8 mouse cellular contexts compared by ENCODE assay signal in genomic region chr8:70841147-70842072, GRCm38 (mm10). TPM values are rescaled to one million over a fixed set of nuclear protein-coding genes. Genes with fewer than 3 reads are reported as not detected.
A peak's percentile ranks its signal among the peaks of the same experiment; 100 is the strongest.
DNase-seq lines count a peak whose midpoint lies in the region; ATAC-seq and TF ChIP-seq lines count a peak whose summit lies in the region.

No protein-coding gene starts in this region.

- no peak overlapping the region for H3K27ac ChIP-seq in forebrain, embryonic 12.5 days
- no peak overlapping the region for H3K27ac ChIP-seq in forebrain, embryonic 16.5 days (ENCODE audit: low read length)
- peak overlapping the region; percentile 50 for H3K27ac ChIP-seq in heart, embryonic 10.5 days
- H3K27ac ChIP-seq in kidney, embryonic 16.5 days (ENCODE audit: low read length): peak overlapping the region; percentile 88
- H3K27ac ChIP-seq in liver, adult 2 months (replicated peaks; ENCODE audit: insufficient read depth, low read depth, low read length): 0 out of 2 replicates have a peak overlapping the region, but pooled peaks have one; percentile 3

- peak; percentile 81 for DNase-seq in embryo, embryonic 11.5 days (ENCODE audit: low read depth, low spot score)
- DNase-seq in heart, embryonic 10.5 days (ENCODE audit: low spot score): peak; percentile 94
- peak; percentile 62 for DNase-seq in liver, adult 2 months (ENCODE audit: extremely low read depth, low read depth, low spot score)
- DNase-seq in spleen, postnatal 4 days (ENCODE audit: low spot score in 2 of 2): peak; percentile 95 to 99

- H3K9ac ChIP-seq in forebrain, embryonic 12.5 days: no peak overlapping the region
- H3K9ac ChIP-seq in forebrain, embryonic 16.5 days (replicated peaks; ENCODE audit: low read depth, low read length): no peak overlapping the region
- H3K9ac ChIP-seq in kidney, embryonic 16.5 days (replicated peaks; ENCODE audit: low read length): peak overlapping the region; percentile 28
- no peak overlapping the region for H3K9ac ChIP-seq in liver, adult 2 months (ENCODE audit: low read depth, low read length)

- H3K4me3 ChIP-seq in forebrain, embryonic 12.5 days (replicated peaks): no peak overlapping the region
- no peak overlapping the region for H3K4me3 ChIP-seq in forebrain, embryonic 16.5 days (replicated peaks; ENCODE audit: low read length)
- H3K4me3 ChIP-seq in heart, embryonic 10.5 days: peak overlapping the region; percentile 35; the same call in 1 of the 2 replicates
- 0 out of 2 replicates have a peak overlapping the region, but pooled peaks have one; percentile 6 for H3K4me3 ChIP-seq in kidney, embryonic 16.5 days (ENCODE audit: low read length)
- H3K4me3 ChIP-seq in liver, adult 2 months (ENCODE audit: insufficient read depth, low read depth, low read length): no peak overlapping the region

- TF ChIP-seq CTCF in liver, adult 2 months (IDR thresholded peaks at IDR 0.05; ENCODE audit: low read depth, low read length): peak; percentile 95

- no peaks in the 10 kb centered on the region for H3K79me2 ChIP-seq in liver, adult 2 months (ENCODE audit: control insufficient read depth, insufficient read depth, low read length)

- H3K36me3 ChIP-seq in forebrain, embryonic 12.5 days (replicated peaks): no peaks in the 10 kb centered on the region
- H3K36me3 ChIP-seq in forebrain, embryonic 16.5 days (ENCODE audit: control insufficient read depth, insufficient read depth): no peaks in the 10 kb centered on the region
- no peaks in the 10 kb centered on the region for H3K36me3 ChIP-seq in heart, embryonic 10.5 days
- H3K36me3 ChIP-seq in kidney, embryonic 16.5 days (ENCODE audit: insufficient read depth, low read length): 0 out of 2 replicates have a peak, but pooled peaks cover 3% of the 10 kb centered on the region
- H3K36me3 ChIP-seq in liver, adult 2 months (ENCODE audit: control insufficient read depth, insufficient read depth, low read length): no peaks in the 10 kb centered on the region

- TF ChIP-seq POLR2A in liver, adult 2 months (IDR thresholded peaks at IDR 0.05; ENCODE audit: extremely low read depth, insufficient read depth, low read length): no peak

- H3K9me3 ChIP-seq in forebrain, embryonic 12.5 days: no peaks in the 10 kb centered on the region
- no peaks in the 10 kb centered on the region for H3K9me3 ChIP-seq in forebrain, embryonic 16.5 days (ENCODE audit: control insufficient read depth, low read length)
- H3K9me3 ChIP-seq in heart, embryonic 10.5 days: no peaks in the 10 kb centered on the region
- H3K9me3 ChIP-seq in kidney, embryonic 16.5 days (ENCODE audit: low read length): no peaks in the 10 kb centered on the region

- H3K27me3 ChIP-seq in forebrain, embryonic 12.5 days: no peaks in the 10 kb centered on the region
- no peaks in the 10 kb centered on the region for H3K27me3 ChIP-seq in forebrain, embryonic 16.5 days (replicated peaks; ENCODE audit: control insufficient read depth, insufficient read depth, low read length)
- peaks cover 48% of the 10 kb centered on the region for H3K27me3 ChIP-seq in heart, embryonic 10.5 days (ENCODE audit: insufficient read depth, poor library complexity, severe bottlenecking)
- H3K27me3 ChIP-seq in kidney, embryonic 16.5 days (ENCODE audit: insufficient read depth, low read length): no peaks in the 10 kb centered on the region
- no peaks in the 10 kb centered on the region for H3K27me3 ChIP-seq in liver, adult 2 months (ENCODE audit: control insufficient read depth, insufficient read depth, low read length)

- H3K4me2 ChIP-seq in forebrain, embryonic 12.5 days: no peak overlapping the region; the same call in 1 of the 2 replicates
- H3K4me2 ChIP-seq in forebrain, embryonic 16.5 days (ENCODE audit: low read length): no peak overlapping the region
- H3K4me2 ChIP-seq in kidney, embryonic 16.5 days (replicated peaks; ENCODE audit: low read depth, low read length): peak overlapping the region; percentile 17; the same call in 1 of the 2 replicates

- H3K4me1 ChIP-seq in forebrain, embryonic 12.5 days: peaks cover 18% of the 10 kb centered on the region
- H3K4me1 ChIP-seq in forebrain, embryonic 16.5 days (replicated peaks; ENCODE audit: control insufficient read depth, insufficient read depth, low read length): peaks cover 11% of the 10 kb centered on the region
- H3K4me1 ChIP-seq in heart, embryonic 10.5 days: peaks cover 35% of the 10 kb centered on the region
- peaks cover 23% of the 10 kb centered on the region for H3K4me1 ChIP-seq in kidney, embryonic 16.5 days (ENCODE audit: insufficient read depth, low read length)
- peaks cover 8% of the 10 kb centered on the region for H3K4me1 ChIP-seq in liver, adult 2 months (ENCODE audit: control insufficient read depth, insufficient read depth, low read length)

- 0 out of 2 replicates have a peak, but pooled peaks have one; percentile 2 for ATAC-seq in forebrain, embryonic 12.5 days (ENCODE audit: low FRiP score)
- no peak for ATAC-seq in forebrain, embryonic 16.5 days
- ATAC-seq in kidney, embryonic 16.5 days (ENCODE audit: low FRiP score, low TSS enrichment): peak; percentile 8
- peak; percentile 23; the same call in 1 of the 2 replicates for ATAC-seq in monocyte, adult 5-6 weeks (replicated peaks; ENCODE audit: insufficient number of reproducible peaks, low FRiP score, low TSS enrichment, poor library complexity, severe bottlenecking)

- 46% methylated on average over 22 of the region's 22 CpGs for WGBS in forebrain, embryonic 12.5 days
- WGBS in forebrain, embryonic 16.5 days: 39% methylated on average over 22 of the region's 22 CpGs
- 32% methylated on average over 22 of the region's 22 CpGs for WGBS in heart, embryonic 10.5 days
- WGBS in kidney, embryonic 16.5 days: 34% methylated on average over 22 of the region's 22 CpGs
- WGBS in liver, adult 2 months: 38% methylated on average over 22 of the region's 22 CpGs

RNA-seq across cellular contexts. Expression of gene Arrdc2, which starts 1.9 kb away (rescaled TPM):
- polyA plus RNA-seq in forebrain, embryonic 12.5 days (2016; fragmentation: Nextera tagmentation; extraction: Ambion mirVana): 5.6 and 8.2 TPM in 2 replicates
- polyA plus RNA-seq in forebrain, embryonic 16.5 days (2015; fragmentation: Nextera tagmentation; extraction: Ambion mirVana): 7.4 and 8.3 TPM in 2 replicates
- 3.7 and 3.8 TPM in 2 replicates for polyA plus RNA-seq in heart, embryonic 10.5 days (2016; fragmentation: Nextera tagmentation; extraction: Ambion mirVana)
- 6.7 and 7.0 TPM in 2 replicates for polyA plus RNA-seq in kidney, embryonic 16.5 days (2015; fragmentation: Nextera tagmentation; extraction: Ambion mirVana)
- 15.6 and 33.8 TPM in 2 replicates for total RNA-seq in liver, adult 2 months (2014; rRNA removed)
- polyA plus RNA-seq in liver, adult 2 months (2012; rRNA removed): 25.7 and 29.5 TPM in 2 replicates
- 24.6 to 27.9 TPM (median 26.7 TPM) in 3 replicates for total RNA-seq in monocyte, adult 5-6 weeks (2017)

RNA-seq across cellular contexts. Expression of gene Kcnn1, which starts 21.6 kb away (rescaled TPM):
- 14.4 and 16.3 TPM in 2 replicates for polyA plus RNA-seq in forebrain, embryonic 12.5 days (2016; fragmentation: Nextera tagmentation; extraction: Ambion mirVana)
- polyA plus RNA-seq in forebrain, embryonic 16.5 days (2015; fragmentation: Nextera tagmentation; extraction: Ambion mirVana): 11.2 and 13.4 TPM in 2 replicates
- polyA plus RNA-seq in heart, embryonic 10.5 days (2016; fragmentation: Nextera tagmentation; extraction: Ambion mirVana): 1.1 and 1.6 TPM in 2 replicates
- polyA plus RNA-seq in kidney, embryonic 16.5 days (2015; fragmentation: Nextera tagmentation; extraction: Ambion mirVana): 2.9 and 4.9 TPM in 2 replicates
- total RNA-seq in liver, adult 2 months (2014; rRNA removed): 6.2 and 6.4 TPM in 2 replicates
- 8.4 and 10.6 TPM in 2 replicates for polyA plus RNA-seq in liver, adult 2 months (2012; rRNA removed)
- total RNA-seq in monocyte, adult 5-6 weeks (2017): not detected in 3 replicates

RNA-seq across cellular contexts. Expression of gene Ccdc124, which starts 32.3 kb away (rescaled TPM):
- polyA plus RNA-seq in forebrain, embryonic 12.5 days (2016; fragmentation: Nextera tagmentation; extraction: Ambion mirVana): 154 and 159 TPM in 2 replicates
- 152 and 167 TPM in 2 replicates for polyA plus RNA-seq in forebrain, embryonic 16.5 days (2015; fragmentation: Nextera tagmentation; extraction: Ambion mirVana)
- polyA plus RNA-seq in heart, embryonic 10.5 days (2016; fragmentation: Nextera tagmentation; extraction: Ambion mirVana): 120 and 143 TPM in 2 replicates
- polyA plus RNA-seq in kidney, embryonic 16.5 days (2015; fragmentation: Nextera tagmentation; extraction: Ambion mirVana): 114 and 119 TPM in 2 replicates
- total RNA-seq in liver, adult 2 months (2014; rRNA removed): 17.2 and 22.1 TPM in 2 replicates
- polyA plus RNA-seq in liver, adult 2 months (2012; rRNA removed): 34.0 and 34.4 TPM in 2 replicates
- 32.1 to 34.0 TPM (median 32.6 TPM) in 3 replicates for total RNA-seq in monocyte, adult 5-6 weeks (2017)

RNA-seq across cellular contexts. Expression of gene Il12rb1, which starts 33.2 kb away (rescaled TPM):
- polyA plus RNA-seq in forebrain, embryonic 12.5 days (2016; fragmentation: Nextera tagmentation; extraction: Ambion mirVana): not detected in 2 replicates
- 0.08 and 0.09 TPM in 2 replicates for polyA plus RNA-seq in forebrain, embryonic 16.5 days (2015; fragmentation: Nextera tagmentation; extraction: Ambion mirVana)
- 0.12 TPM in 1 of 2 replicates, not detected in the other for polyA plus RNA-seq in heart, embryonic 10.5 days (2016; fragmentation: Nextera tagmentation; extraction: Ambion mirVana)
- polyA plus RNA-seq in kidney, embryonic 16.5 days (2015; fragmentation: Nextera tagmentation; extraction: Ambion mirVana): 0.05 and 0.12 TPM in 2 replicates
- 0.37 and 0.40 TPM in 2 replicates for total RNA-seq in liver, adult 2 months (2014; rRNA removed)
- 0.34 and 0.60 TPM in 2 replicates for polyA plus RNA-seq in liver, adult 2 months (2012; rRNA removed)
- 2.7 to 11.0 TPM (median 7.9 TPM) in 3 replicates for total RNA-seq in monocyte, adult 5-6 weeks (2017)

RNA-seq across cellular contexts. Expression of gene Mast3, which starts 36.6 kb away (rescaled TPM):
- 14.5 and 16.8 TPM in 2 replicates for polyA plus RNA-seq in forebrain, embryonic 12.5 days (2016; fragmentation: Nextera tagmentation; extraction: Ambion mirVana)
- 22.5 and 30.8 TPM in 2 replicates for polyA plus RNA-seq in forebrain, embryonic 16.5 days (2015; fragmentation: Nextera tagmentation; extraction: Ambion mirVana)
- polyA plus RNA-seq in heart, embryonic 10.5 days (2016; fragmentation: Nextera tagmentation; extraction: Ambion mirVana): 7.9 and 9.3 TPM in 2 replicates
- polyA plus RNA-seq in kidney, embryonic 16.5 days (2015; fragmentation: Nextera tagmentation; extraction: Ambion mirVana): 16.2 and 16.3 TPM in 2 replicates
- 14.8 and 16.7 TPM in 2 replicates for total RNA-seq in liver, adult 2 months (2014; rRNA removed)
- polyA plus RNA-seq in liver, adult 2 months (2012; rRNA removed): 21.2 and 29.0 TPM in 2 replicates
- total RNA-seq in monocyte, adult 5-6 weeks (2017): 9.6 to 28.2 TPM (median 11.6 TPM) in 3 replicates

Comparison
In these comparisons a context has a peak if more than half of its experiments do, and no peak if none do; other contexts are left out.
1. H3K27ac ChIP-seq: peak in heart, embryonic 10.5 days (single experiment), kidney, embryonic 16.5 days (single experiment) and liver, adult 2 months (single experiment); none in forebrain, embryonic 12.5 days (single experiment) and forebrain, embryonic 16.5 days (single experiment).
2. H3K4me3 ChIP-seq: peak in heart, embryonic 10.5 days (single experiment) and kidney, embryonic 16.5 days (single experiment); none in forebrain, embryonic 12.5 days (single experiment), forebrain, embryonic 16.5 days (single experiment) and liver, adult 2 months (single experiment).
3. Peak in every context shown above with its lines, with median percentiles within 50 percentile points of each other: DNase-seq.